Mouse (Mus musculus) G1E-ER4 (cell line): ENCODE results near the gene Frs2. TPM values are rescaled to one million over a fixed set of nuclear protein-coding genes. Genes with fewer than 3 reads are reported as not detected.

ENCODE experiments used
- GATA1 ChIP-seq: IDR thresholded peaks from one replicate; pipeline ENCODE4 v1.8.0; 2012; ENCODE audit warnings: low read length, inconsistent platforms
- polyA plus RNA-seq: library from polyadenylated mRNA; stranded (reverse); fragments of >175 nt; gene quantifications from 2 replicates; pipeline ENCODE4 v1.2.3, GENCODE M21; 2012

The Frs2 gene
- 13.3 and 20.7 TPM in 2 replicates for polyA plus RNA-seq

- TF ChIP-seq GATA1 = no peak
These were observed at the start of gene Frs2 for GRCm38 (mm10) chr10:117148361-117149003. TSS of gene Frs2 (minus strand) at chr10:117148534.

- no peak for TF ChIP-seq GATA1
These were observed 48.4 kb upstream of the Frs2 start for GRCm38 (mm10) chr10:117196696-117197095.

- no peak for TF ChIP-seq GATA1
These were observed 47.4 kb upstream of the Frs2 start for GRCm38 (mm10) chr10:117195748-117196147.

- no peak for TF ChIP-seq GATA1
These were observed 46.7 kb upstream of the Frs2 start for GRCm38 (mm10) chr10:117195005-117195404.

GRCm38 (mm10) chr10:117193364-117193763 lies 45.0 kb upstream of the Frs2 start:
- TF ChIP-seq GATA1 = no peak

- no peak for TF ChIP-seq GATA1
These were observed 37.2 kb upstream of the Frs2 start for GRCm38 (mm10) chr10:117185399-117186089.

GRCm38 (mm10) chr10:117181098-117181497 lies 32.8 kb upstream of the Frs2 start:
- TF ChIP-seq GATA1 = no peak

GRCm38 (mm10) chr10:117174645-117175044 lies 26.3 kb upstream of the Frs2 start:
- TF ChIP-seq GATA1 = no peak

- no peak for TF ChIP-seq GATA1
These were observed 25.5 kb upstream of the Frs2 start for GRCm38 (mm10) chr10:117173566-117174438.

- no peak for TF ChIP-seq GATA1
These were observed 24.8 kb upstream of the Frs2 start for GRCm38 (mm10) chr10:117173111-117173510.

- TF ChIP-seq GATA1 = no peak
These were observed 23.7 kb upstream of the Frs2 start for GRCm38 (mm10) chr10:117172069-117172468.

- no peak for TF ChIP-seq GATA1
These were observed 18.6 kb upstream of the Frs2 start for GRCm38 (mm10) chr10:117166785-117167425.

- TF ChIP-seq GATA1 = no peak
These were observed 14.3 kb upstream of the Frs2 start for GRCm38 (mm10) chr10:117162662-117163061.

GRCm38 (mm10) chr10:117160099-117160498 lies 11.8 kb upstream of the Frs2 start:
- TF ChIP-seq GATA1 = no peak

- no peak for TF ChIP-seq GATA1
These were observed 3.9 kb upstream of the Frs2 start for GRCm38 (mm10) chr10:117152247-117152646.

GRCm38 (mm10) chr10:117151676-117152075 lies 3.3 kb upstream of the Frs2 start:
- TF ChIP-seq GATA1 = no peak

- TF ChIP-seq GATA1 = no peak
These were observed 2.9 kb upstream of the Frs2 start for GRCm38 (mm10) chr10:117151241-117151640.
